Mouse (Mus musculus): Measurements from ENCODE around the gene Cd164.

DNA sequence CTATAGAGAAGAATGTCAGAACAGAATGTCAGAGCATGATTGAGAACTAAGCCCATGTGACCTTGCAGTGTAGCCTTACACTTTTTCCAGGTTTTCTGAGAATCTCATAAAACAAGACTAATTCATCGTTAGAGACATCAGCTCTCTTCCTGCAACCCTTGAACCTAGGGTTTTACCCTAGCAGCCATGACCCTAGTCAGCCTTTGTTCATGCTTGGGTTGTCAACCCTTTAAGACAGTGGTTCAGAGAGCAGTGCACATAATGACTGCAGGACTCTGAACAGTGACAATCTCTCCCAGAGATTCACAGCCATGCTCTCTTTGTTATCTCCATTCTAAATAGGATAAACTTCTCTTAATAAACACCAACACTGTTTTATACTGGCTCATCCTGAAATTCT, 59.3 kb downstream of the Cd164 start:
- TF ChIP-seq POLR2A (IDR thresholded peaks at IDR 0.05; ENCODE audit: low read depth, low read length), result no peak
- TF ChIP-seq CTCF (conservative IDR thresholded peaks at IDR 0.05; ENCODE audit: insufficient read depth, insufficient read length, low read depth, low read length), result no peak
